Mouse (Mus musculus) stomach, embryonic 14.5 days (tissue): ENCODE data around the gene Chst4. TPM values are rescaled to one million over a fixed set of nuclear protein-coding genes. Genes with fewer than 3 reads are reported as not detected.

Source experiments
- ATAC-seq: fragments of 200-750 bp; cut with Nextera tagmentation; 2 replicates; pipeline ENCODE4 v1.8.0; 2017; ENCODE audit warnings: low read depth, moderate TSS enrichment; ENCODE audit not compliant: insufficient number of reproducible peaks, insufficient read depth, low FRiP score
- H3K27ac ChIP-seq: fragments of 300-500 bp; sonication (generic); 2 replicates; pipeline ENCODE4 v1.5.1; 2014; ENCODE audit warnings: mild to moderate bottlenecking, low read length, moderate library complexity, mixed read lengths
- H3K27me3 ChIP-seq: fragments of 300-500 bp; sonication (generic); 2 replicates; pipeline ENCODE4 v1.6.1; 2014; ENCODE audit warnings: low read length, control low read depth, mixed read lengths; ENCODE audit not compliant: control insufficient read depth, insufficient read depth
- H3K36me3 ChIP-seq: fragments of 300-500 bp; sonication (generic); 2 replicates; pipeline ENCODE4 v1.6.1; 2014; ENCODE audit warnings: mild to moderate bottlenecking, control low read depth, low read length, moderate library complexity, mixed read lengths; ENCODE audit not compliant: control insufficient read depth, insufficient read depth
- H3K4me1 ChIP-seq: fragments of 300-500 bp; sonication (generic); 2 replicates; pipeline ENCODE4 v1.6.1; 2014; ENCODE audit warnings: low read length, control low read depth, mixed read lengths; ENCODE audit not compliant: control insufficient read depth, insufficient read depth
- H3K4me2 ChIP-seq: fragments of 300-500 bp; sonication (generic); replicated peaks from 2 replicates; pipeline ENCODE4 v1.6.1; 2014; ENCODE audit warnings: low read depth, low read length, control low read depth
- H3K4me3 ChIP-seq: fragments of 300-500 bp; sonication (generic); 2 replicates; pipeline ENCODE4 v1.5.1; 2014; ENCODE audit warnings: low read depth, low read length, control low read depth
- H3K9ac ChIP-seq: fragments of 300-500 bp; sonication (generic); replicated peaks from 2 replicates; pipeline ENCODE4 v1.6.1; 2014; ENCODE audit warnings: low read depth, mild to moderate bottlenecking, control low read depth, low read length, moderate library complexity, mixed read lengths
- H3K9me3 ChIP-seq: fragments of 300-500 bp; sonication (generic); 2 replicates; pipeline ENCODE4 v1.6.1; 2016; ENCODE audit warnings: low read depth, low read length, control low read depth; ENCODE audit not compliant: control insufficient read depth
- WGBS: fragments of 180-500 bp; shearing (Covaris S2); extraction: QIAGEN DNeasy Blood & Tissue Kit; methylation state at CpG from one replicate; pipeline ENCODE4 v1.1.7; 2014; 5-methylcytosine and 5-hydroxymethylcytosine counted together
- polyA plus RNA-seq: library from polyadenylated mRNA; unstranded; fragments of >200 nt; fragmentation: Nextera tagmentation; extraction: Ambion mirVana; gene quantifications from 2 replicates; pipeline ENCODE4 v1.2.1, GENCODE M21; 2014

The Chst4 gene
- polyA plus RNA-seq, 1 experiment from 2014 or later: 0.74 TPM

DNA sequence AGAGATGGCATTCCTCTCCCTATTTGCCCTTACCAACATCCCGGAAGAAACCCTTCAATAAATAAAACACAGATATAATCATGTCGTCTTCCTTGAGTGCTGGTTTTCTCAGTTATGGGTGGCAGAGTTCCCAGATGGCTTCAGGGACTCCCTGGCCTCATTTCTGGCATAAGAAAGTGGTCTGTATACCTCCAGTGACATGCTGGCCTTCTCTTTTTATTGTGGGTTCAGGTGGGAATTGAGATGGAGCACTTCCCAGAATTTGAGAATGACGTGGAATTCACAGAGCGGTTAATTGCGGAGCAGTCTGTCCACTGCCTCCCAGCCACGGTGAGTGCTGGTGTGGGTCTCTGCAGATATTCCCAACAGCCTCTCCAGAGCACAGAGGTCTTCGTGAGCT, 41.5 kb downstream of the Chst4 start:
- no peaks in the 10 kb centered on the region for H3K4me1 ChIP-seq
- H3K4me2 ChIP-seq: no peak overlapping the region
- no peak for ATAC-seq
- 74% methylated on average over 7 of the region's 7 CpGs for WGBS
- H3K4me3 ChIP-seq: no peak overlapping the region
- no peak overlapping the region for H3K27ac ChIP-seq
- H3K9ac ChIP-seq: no peak overlapping the region
- no peaks in the 10 kb centered on the region for H3K36me3 ChIP-seq
- no peaks in the 10 kb centered on the region for H3K9me3 ChIP-seq
- H3K27me3 ChIP-seq: no peaks in the 10 kb centered on the region

GRCm38 (mm10) chr8:109997381-109997780, 42.2 kb downstream of the Chst4 start:
- Histone ChIP-seq H3K9ac (no peak overlapping the region), H3K4me2 (no peak overlapping the region), H3K36me3 (no peaks in the 10 kb centered on the region), H3K4me1 (no peaks in the 10 kb centered on the region), H3K27me3 (no peaks in the 10 kb centered on the region), H3K4me3 (no peak overlapping the region), H3K9me3 (no peaks in the 10 kb centered on the region), H3K27ac (no peak overlapping the region)
- no peak for ATAC-seq
- WGBS: 91% methylated on average over 9 of the region's 9 CpGs

DNA sequence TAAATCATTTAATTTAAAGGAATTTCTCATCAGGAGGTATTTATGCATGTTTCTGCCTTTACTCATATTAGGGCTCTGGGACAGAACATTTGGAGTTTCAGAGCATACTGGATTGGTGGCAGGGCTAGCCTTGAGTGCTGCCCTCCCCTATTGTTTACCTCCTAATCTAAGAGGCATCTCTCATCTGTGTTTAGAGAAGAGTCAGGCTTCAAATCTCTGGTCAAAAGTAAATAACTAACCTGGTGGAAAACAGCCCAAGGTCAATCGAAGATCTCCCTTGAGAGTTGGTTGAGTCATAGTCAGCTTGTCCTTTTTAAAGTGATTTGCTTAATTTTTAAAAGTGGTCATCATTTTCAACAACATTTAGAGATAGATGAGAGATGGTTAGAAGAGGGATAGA, 46.6 kb downstream of the Chst4 start:
- ATAC-seq: no peak
- Histone ChIP-seq H3K9me3 (no peaks in the 10 kb centered on the region), H3K4me1 (no peaks in the 10 kb centered on the region), H3K9ac (no peak overlapping the region), H3K4me2 (no peak overlapping the region), H3K27me3 (no peaks in the 10 kb centered on the region), H3K4me3 (no peak overlapping the region), H3K36me3 (no peaks in the 10 kb centered on the region), H3K27ac (no peak overlapping the region)
- WGBS: 69% methylated on average over 1 of the region's 1 CpGs

DNA sequence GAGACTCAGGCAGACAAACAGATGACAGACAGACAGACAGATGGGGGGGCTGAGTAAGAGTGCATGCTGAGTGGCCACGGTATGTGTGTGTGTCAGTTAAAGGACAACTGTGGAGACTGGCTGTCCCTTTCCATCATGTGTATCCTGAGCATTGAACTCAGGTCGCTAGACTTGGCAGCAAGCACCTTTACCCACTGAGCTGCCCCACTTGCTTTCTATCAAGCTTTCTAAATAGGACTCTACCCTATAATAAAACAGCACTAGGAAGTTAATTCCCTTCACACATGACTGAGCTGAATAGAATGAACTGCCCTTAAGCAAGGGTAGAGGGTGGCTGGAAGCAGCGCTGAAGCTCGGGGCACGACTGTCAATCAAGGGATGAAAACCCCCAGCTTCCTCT, 47.4 kb downstream of the Chst4 start:
- no peaks in the 10 kb centered on the region for H3K4me1 ChIP-seq
- H3K4me3 ChIP-seq: no peak overlapping the region
- 85% methylated on average over 5 of the region's 5 CpGs for WGBS
- H3K27me3 ChIP-seq: no peaks in the 10 kb centered on the region
- ATAC-seq: no peak
- H3K4me2 ChIP-seq: no peak overlapping the region
- no peak overlapping the region for H3K9ac ChIP-seq
- H3K27ac ChIP-seq: no peak overlapping the region
- H3K36me3 ChIP-seq: no peaks in the 10 kb centered on the region
- H3K9me3 ChIP-seq: no peaks in the 10 kb centered on the region

DNA sequence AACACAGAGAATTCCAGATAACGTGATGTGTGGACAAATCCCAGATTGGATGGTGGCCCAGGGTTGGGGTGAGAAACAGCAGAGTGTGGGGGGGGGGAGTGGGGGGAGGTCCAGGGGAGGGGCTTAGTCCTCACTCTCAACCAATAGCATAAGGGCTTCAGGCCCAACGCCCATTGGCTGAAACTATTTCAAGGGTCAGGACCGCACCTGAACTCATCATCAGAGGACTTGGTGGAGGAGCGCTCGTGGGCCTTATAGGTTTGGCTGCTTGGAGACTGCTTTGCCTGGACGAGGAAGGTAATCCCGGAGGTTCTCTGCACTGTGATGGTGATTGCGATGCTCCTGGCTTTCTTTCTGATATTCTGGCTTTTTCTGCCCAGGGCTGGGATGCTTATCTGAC, 49.3 kb downstream of the Chst4 start, which contains the start of gene Tat:
Gene Tat, plus strand, starts transcription at position 214 of the 400 bp plus-strand sequence.
- Histone ChIP-seq H3K9me3 (no peaks in the 10 kb centered on the region), H3K4me2 (no peak within 1 kb of the TSS), H3K9ac (no peak within 1 kb of the TSS), H3K36me3 (no peaks in the 10 kb centered on the region), H3K4me3 (no peak within 1 kb of the TSS), H3K4me1 (no peaks in the 10 kb centered on the region), H3K27ac (no peak within 1 kb of the TSS), H3K27me3 (no peaks in the 10 kb centered on the region)
- ATAC-seq: no peak
- WGBS: 76% methylated on average over 8 of the region's 8 CpGs

- WGBS: 89% methylated on average over 8 of the region's 8 CpGs
- Histone ChIP-seq H3K4me1 (no peaks in the 10 kb centered on the region), H3K9ac (no peak overlapping the region), H3K36me3 (no peaks in the 10 kb centered on the region), H3K27ac (no peak overlapping the region), H3K27me3 (no peaks in the 10 kb centered on the region), H3K4me2 (no peak overlapping the region), H3K9me3 (no peaks in the 10 kb centered on the region), H3K4me3 (no peak overlapping the region)
- ATAC-seq: no peak
Observed at GRCm38 (mm10) chr8:109989151-109989550, 50.4 kb downstream of the Chst4 start.

- Histone ChIP-seq H3K27ac (no peak overlapping the region), H3K4me1 (no peaks in the 10 kb centered on the region), H3K27me3 (no peaks in the 10 kb centered on the region), H3K9ac (no peak overlapping the region), H3K9me3 (no peaks in the 10 kb centered on the region), H3K36me3 (no peaks in the 10 kb centered on the region), H3K4me3 (no peak overlapping the region), H3K4me2 (no peak overlapping the region)
- WGBS: 77% methylated on average over 7 of the region's 7 CpGs
- no peak for ATAC-seq
Observed at GRCm38 (mm10) chr8:109987776-109988175, 51.8 kb downstream of the Chst4 start.

GRCm38 (mm10) chr8:109986384-109986783, 53.2 kb downstream of the Chst4 start:
- Histone ChIP-seq H3K27me3 (no peaks in the 10 kb centered on the region), H3K4me3 (no peak overlapping the region), H3K4me1 (no peaks in the 10 kb centered on the region), H3K36me3 (no peaks in the 10 kb centered on the region), H3K27ac (no peak overlapping the region), H3K4me2 (no peak overlapping the region), H3K9me3 (no peaks in the 10 kb centered on the region), H3K9ac (no peak overlapping the region)
- 45% methylated on average over 7 of the region's 7 CpGs for WGBS
- no peak for ATAC-seq

DNA sequence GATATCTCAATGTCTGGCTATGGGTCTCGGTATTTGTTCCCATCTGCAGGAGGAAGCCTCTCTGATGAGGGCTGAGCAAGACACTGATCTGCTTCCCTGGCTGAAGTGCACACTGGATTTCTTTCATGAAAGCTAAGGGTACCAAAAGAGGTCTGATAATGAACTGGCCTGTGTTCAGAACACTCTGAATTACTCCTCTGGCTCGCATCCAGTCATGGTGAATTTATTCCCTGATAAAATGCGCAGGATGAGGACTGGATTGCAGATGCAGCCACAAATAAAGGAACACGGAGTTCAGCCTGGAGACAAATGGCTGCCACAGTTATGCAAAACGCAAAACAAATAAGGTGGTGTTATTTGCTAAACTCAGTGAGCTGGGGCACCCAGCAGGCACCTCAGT, 55.6 kb downstream of the Chst4 start:
- Histone ChIP-seq H3K4me2 (no peak overlapping the region), H3K4me1 (no peaks in the 10 kb centered on the region), H3K27me3 (no peaks in the 10 kb centered on the region), H3K9ac (no peak overlapping the region), H3K27ac (no peak overlapping the region), H3K36me3 (no peaks in the 10 kb centered on the region), H3K4me3 (no peak overlapping the region), H3K9me3 (no peaks in the 10 kb centered on the region)
- WGBS: 35% methylated on average over 5 of the region's 5 CpGs
- no peak for ATAC-seq
